Mouse (Mus musculus) bone marrow macrophage, adult 2 months (primary cell): ENCODE measurements around the gene Foxc2. TPM values are rescaled to one million over a fixed set of nuclear protein-coding genes. Genes with fewer than 3 reads are reported as not detected.

Experiments
- H3K27ac ChIP-seq: 2 replicates; pipeline ENCODE4 v1.5.1; 2012; ENCODE audit warnings: low read depth, low read length; ENCODE audit not compliant: insufficient read depth
- H3K4me1 ChIP-seq: 2 replicates; pipeline ENCODE4 v1.6.1; 2012; ENCODE audit warnings: low read length; ENCODE audit not compliant: control insufficient read depth, insufficient read depth
- H3K4me3 ChIP-seq: 2 replicates; pipeline ENCODE4 v1.5.1; 2012; ENCODE audit warnings: mild to moderate bottlenecking, low read length, moderate library complexity; ENCODE audit not compliant: insufficient read depth
- CTCF ChIP-seq: IDR thresholded peaks from 2 replicates; pipeline ENCODE4 v1.5.1; 2012; ENCODE audit warnings: low read depth, mild to moderate bottlenecking, low read length, moderate library complexity
- POLR2A ChIP-seq: IDR thresholded peaks from 2 replicates; pipeline ENCODE4 v1.6.1; 2012; ENCODE audit warnings: mild to moderate bottlenecking, low read depth, low read length, borderline replicate concordance
- polyA plus RNA-seq: library from polyadenylated mRNA; stranded (reverse); fragments of >200 nt; gene quantifications from 2 replicates; pipeline ENCODE4 v1.2.4, GENCODE M21; 2012; ENCODE audit not compliant: missing spikeins, insufficient read depth, insufficient read length

Gene Foxc2
- not detected in 2 replicates for polyA plus RNA-seq

- no peak within 1 kb of the TSS; the same call in 1 of the 2 replicates for H3K4me3 ChIP-seq
- H3K27ac ChIP-seq = no peak within 1 kb of the TSS
- H3K4me1 ChIP-seq = peaks cover 6% of the 10 kb centered on the region
- TF ChIP-seq POLR2A = no peak
- no peak for TF ChIP-seq CTCF
Observed at GRCm38 (mm10) chr8:121115948-121116347, at the start of gene Foxc2. TSS of gene Foxc2 (plus strand) at chr8:121116171.

GRCm38 (mm10) chr8:121071454-121071853, 44.5 kb upstream of the Foxc2 start:
- no peak for TF ChIP-seq POLR2A
- TF ChIP-seq CTCF = no peak
- no peaks in the 10 kb centered on the region for H3K4me1 ChIP-seq
- H3K27ac ChIP-seq = no peak overlapping the region
- H3K4me3 ChIP-seq = no peak overlapping the region

GRCm38 (mm10) chr8:121072406-121073130, 43.4 kb upstream of the Foxc2 start:
- no peak for TF ChIP-seq CTCF
- no peak for TF ChIP-seq POLR2A
- Histone ChIP-seq H3K4me1 (no peaks in the 10 kb centered on the region), H3K4me3 (no peak overlapping the region), H3K27ac (no peak overlapping the region)

- Histone ChIP-seq H3K27ac (no peak overlapping the region), H3K4me1 (no peaks in the 10 kb centered on the region), H3K4me3 (no peak overlapping the region; the same call in 1 of the 2 replicates)
- TF ChIP-seq POLR2A = no peak
- TF ChIP-seq CTCF = no peak
Observed at GRCm38 (mm10) chr8:121073174-121074107, 42.5 kb upstream of the Foxc2 start.

GRCm38 (mm10) chr8:121074108-121074847, 41.7 kb upstream of the Foxc2 start:
- Histone ChIP-seq H3K4me3 (no peak overlapping the region), H3K4me1 (no peaks in the 10 kb centered on the region), H3K27ac (no peak overlapping the region)
- TF ChIP-seq POLR2A = no peak
- TF ChIP-seq CTCF = no peak

- Histone ChIP-seq H3K4me3 (no peak overlapping the region), H3K4me1 (no peaks in the 10 kb centered on the region), H3K27ac (no peak overlapping the region)
- no peak for TF ChIP-seq CTCF
- TF ChIP-seq POLR2A = no peak
Observed at GRCm38 (mm10) chr8:121074848-121075145, 41.2 kb upstream of the Foxc2 start.

- TF ChIP-seq CTCF (no peak), POLR2A (no peak)
- Histone ChIP-seq H3K4me1 (no peaks in the 10 kb centered on the region), H3K4me3 (no peak overlapping the region)
Observed at GRCm38 (mm10) chr8:121075936-121076335, 40.0 kb upstream of the Foxc2 start.

GRCm38 (mm10) chr8:121076555-121076954, 39.4 kb upstream of the Foxc2 start:
- no peaks in the 10 kb centered on the region for H3K4me1 ChIP-seq
- TF ChIP-seq CTCF (no peak), POLR2A (no peak)
- no peak overlapping the region for H3K27ac ChIP-seq
- no peak overlapping the region for H3K4me3 ChIP-seq

More at GRCm38 (mm10) chr8:121075936-121076335, 40.0 kb upstream of the Foxc2 start:
- no peak overlapping the region for H3K27ac ChIP-seq

GRCm38 (mm10) chr8:121078721-121079120, 37.2 kb upstream of the Foxc2 start:
- H3K4me1 ChIP-seq = no peaks in the 10 kb centered on the region
- no peak overlapping the region for H3K27ac ChIP-seq
- no peak overlapping the region for H3K4me3 ChIP-seq
- no peak for TF ChIP-seq CTCF
- TF ChIP-seq POLR2A = no peak
